Mouse (Mus musculus): ENCODE results near the gene Saysd1.
A peak's percentile ranks its signal among the peaks of the same experiment; 100 is the strongest.

Saysd1 gene

GRCm38 (mm10) chr14:20138484-20139355, at the start of gene Saysd1:
TSS of gene Saysd1 (minus strand) at chr14:20138534.
- no peak for DNase-seq (ENCODE audit: low read depth, low spot score)

GRCm38 (mm10) chr14:20185426-20185825, 47.1 kb upstream of the Saysd1 start:
- no peak for DNase-seq (ENCODE audit: low read depth, low spot score)

- DNase-seq (ENCODE audit: low read depth, low spot score) = no peak
Measured at GRCm38 (mm10) chr14:20183701-20184100, 45.4 kb upstream of the Saysd1 start.

GRCm38 (mm10) chr14:20182596-20182995, 44.3 kb upstream of the Saysd1 start:
- DNase-seq (ENCODE audit: low read depth, low spot score) = no peak

- DNase-seq (ENCODE audit: low read depth, low spot score) = peak; percentile 94
Measured at GRCm38 (mm10) chr14:20181466-20181921, 43.2 kb upstream of the Saysd1 start, which contains the start of gene Kcnk5. TSS of gene Kcnk5 (minus strand) at chr14:20181809.

GRCm38 (mm10) chr14:20180751-20181162, 42.4 kb upstream of the Saysd1 start:
- no peak for DNase-seq (ENCODE audit: low read depth, low spot score)

- no peak for DNase-seq (ENCODE audit: low read depth, low spot score)
Measured at GRCm38 (mm10) chr14:20180304-20180703, 42.0 kb upstream of the Saysd1 start.

- no peak for DNase-seq (ENCODE audit: low read depth, low spot score)
Measured at GRCm38 (mm10) chr14:20179731-20180280, 41.5 kb upstream of the Saysd1 start.

- DNase-seq (ENCODE audit: low read depth, low spot score) = no peak
Measured at GRCm38 (mm10) chr14:20179080-20179479, 40.7 kb upstream of the Saysd1 start.

GRCm38 (mm10) chr14:20178593-20178992, 40.3 kb upstream of the Saysd1 start:
- DNase-seq (ENCODE audit: low read depth, low spot score) = peak; percentile 91

- no peak for DNase-seq (ENCODE audit: low read depth, low spot score)
Measured at GRCm38 (mm10) chr14:20177494-20178123, 39.3 kb upstream of the Saysd1 start.

- DNase-seq (ENCODE audit: low read depth, low spot score) = no peak
Measured at GRCm38 (mm10) chr14:20175705-20176104, 37.4 kb upstream of the Saysd1 start.

GRCm38 (mm10) chr14:20175114-20175513, 36.8 kb upstream of the Saysd1 start:
- DNase-seq (ENCODE audit: low read depth, low spot score) = peak; percentile 64

GRCm38 (mm10) chr14:20174696-20175095, 36.4 kb upstream of the Saysd1 start:
- DNase-seq (ENCODE audit: low read depth, low spot score) = no peak

GRCm38 (mm10) chr14:20173873-20174490, 35.6 kb upstream of the Saysd1 start:
- DNase-seq (ENCODE audit: low read depth, low spot score) = no peak

- no peak for DNase-seq (ENCODE audit: low read depth, low spot score)
Measured at GRCm38 (mm10) chr14:20172924-20173323, 34.6 kb upstream of the Saysd1 start.

GRCm38 (mm10) chr14:20172509-20172908, 34.2 kb upstream of the Saysd1 start:
- DNase-seq (ENCODE audit: low read depth, low spot score) = no peak

- DNase-seq (ENCODE audit: low read depth, low spot score) = no peak
Measured at GRCm38 (mm10) chr14:20171840-20172239, 33.5 kb upstream of the Saysd1 start.

GRCm38 (mm10) chr14:20169251-20169650, 30.9 kb upstream of the Saysd1 start:
- peak; percentile 39 for DNase-seq (ENCODE audit: low read depth, low spot score)

GRCm38 (mm10) chr14:20168478-20168877, 30.1 kb upstream of the Saysd1 start:
- no peak for DNase-seq (ENCODE audit: low read depth, low spot score)

GRCm38 (mm10) chr14:20168054-20168453, 29.7 kb upstream of the Saysd1 start:
- DNase-seq (ENCODE audit: low read depth, low spot score) = no peak

GRCm38 (mm10) chr14:20165413-20165812, 27.1 kb upstream of the Saysd1 start:
- DNase-seq (ENCODE audit: low read depth, low spot score) = no peak

Data from R1 (cell line).